Mouse (Mus musculus) hindbrain, postnatal 0 days (tissue): ENCODE measurements around the gene Ppwd1. TPM values are rescaled to one million over a fixed set of nuclear protein-coding genes. Genes with fewer than 3 reads are reported as not detected.

ENCODE experiments used
- ATAC-seq: fragments of 200-750 bp; cut with Nextera tagmentation; 2 replicates; pipeline ENCODE4 v1.8.0; 2017; ENCODE audit warnings: mild to moderate bottlenecking, moderate TSS enrichment, moderate library complexity
- DNase-seq: peaks from one replicate; pipeline ENCODE4 v3.0.0-alpha.2; 2015; ENCODE audit warnings: low spot score
- H3K27ac ChIP-seq: fragments of 300-500 bp; sonication (generic); 2 replicates; pipeline ENCODE4 v1.5.1; 2014; ENCODE audit warnings: mild to moderate bottlenecking
- H3K27me3 ChIP-seq: fragments of 300-500 bp; sonication (generic); 2 replicates; pipeline ENCODE4 v1.6.1; 2014; ENCODE audit warnings: low read length, mixed read lengths; ENCODE audit not compliant: insufficient read depth
- H3K36me3 ChIP-seq: fragments of 300-500 bp; sonication (generic); 2 replicates; pipeline ENCODE4 v1.6.1; 2014; ENCODE audit warnings: low read length, mixed read lengths; ENCODE audit not compliant: insufficient read depth
- H3K4me1 ChIP-seq: fragments of 300-500 bp; sonication (generic); 2 replicates; pipeline ENCODE4 v1.6.1; 2014; ENCODE audit warnings: antibody characterized with exemption, low read length, mixed read lengths; ENCODE audit not compliant: insufficient read depth
- H3K4me2 ChIP-seq: fragments of 300-500 bp; sonication (generic); 2 replicates; pipeline ENCODE4 v1.6.1; 2014; ENCODE audit warnings: low read depth, mild to moderate bottlenecking, low read length, moderate library complexity, mixed read lengths
- H3K4me3 ChIP-seq: fragments of 300-500 bp; sonication (generic); 2 replicates; pipeline ENCODE4 v1.5.1; 2014; ENCODE audit warnings: low read length
- H3K9ac ChIP-seq: fragments of 300-500 bp; sonication (generic); replicated peaks from 2 replicates; pipeline ENCODE4 v1.6.1; 2014; ENCODE audit warnings: mild to moderate bottlenecking, low read length, moderate library complexity, mixed read lengths
- H3K9me3 ChIP-seq: fragments of 300-500 bp; sonication (generic); 2 replicates; pipeline ENCODE4 v1.6.1; 2016; ENCODE audit warnings: low read length, mixed read lengths
- CTCF ChIP-seq: IDR thresholded peaks from 2 replicates; pipeline ENCODE4 v1.5.1; 2016; ENCODE audit warnings: antibody characterized with exemption, control low read depth, low read depth
- WGBS: fragments of 180-500 bp; shearing (Covaris S2); extraction: QIAGEN DNeasy Blood & Tissue Kit; methylation state at CpG from one replicate; pipeline ENCODE4 v1.1.7; 2014; 5-methylcytosine and 5-hydroxymethylcytosine counted together
- polyA plus RNA-seq: library from polyadenylated mRNA; unstranded; fragments of >200 nt; fragmentation: Nextera tagmentation; extraction: Ambion mirVana; gene quantifications from 2 replicates; pipeline ENCODE4 v1.2.1, GENCODE M21; 2015
- total RNA-seq: library from RNA; depleted of rRNA; stranded (reverse); fragments of >200 nt; gene quantifications from 2 replicates; pipeline ENCODE4 v1.2.3, GENCODE M21; 2014

The Ppwd1 gene
- total and polyA plus RNA-seq, 2 experiments from 2014 or later, result 4.3 to 6.3 TPM

DNA sequence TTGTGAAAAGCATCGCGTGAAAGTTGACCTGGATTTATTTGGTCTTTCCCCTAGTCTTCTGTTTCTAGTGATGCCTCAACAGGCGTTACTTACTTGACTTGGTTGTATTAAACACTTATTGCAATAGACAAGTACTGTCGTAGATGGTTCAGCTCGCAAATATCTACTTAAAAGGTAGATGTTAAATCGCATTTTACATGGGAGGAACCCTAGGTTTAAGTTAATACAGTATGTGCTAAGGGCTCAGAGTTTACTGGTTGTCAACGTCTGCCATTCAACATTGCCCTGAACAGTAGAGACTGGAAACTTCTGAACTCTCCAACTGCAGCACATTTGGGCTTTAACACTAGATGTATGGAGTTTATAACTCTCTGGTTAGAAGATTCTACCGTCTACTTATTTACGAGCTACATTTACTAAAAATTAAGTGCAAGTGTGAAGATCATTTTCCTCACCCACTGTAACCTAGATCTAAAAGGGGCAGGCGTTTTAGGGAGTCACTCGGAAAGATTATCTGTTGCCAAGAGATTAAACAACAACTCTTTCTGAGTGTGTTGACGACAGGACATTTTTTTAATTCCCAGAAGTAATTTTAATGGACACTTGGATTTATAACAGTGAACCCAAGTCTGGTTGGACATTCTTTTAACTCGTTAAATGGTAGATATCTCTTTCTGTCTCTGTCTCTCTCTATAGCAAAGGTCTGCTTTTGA, 49.3 kb downstream of the Ppwd1 start:
- ATAC-seq (no peak), DNase-seq (no peak)
- H3K36me3 ChIP-seq, result 0 out of 2 replicates have a peak, but pooled peaks cover 5% of the 10 kb centered on the region
- no peak for TF ChIP-seq CTCF
- peaks cover 5% of the 10 kb centered on the region; the same call in 1 of the 2 replicates for H3K4me1 ChIP-seq
- H3K4me3 ChIP-seq, result peak overlapping the region; percentile 94
- WGBS, result 21% methylated on average over 13 of the region's 13 CpGs
- peak overlapping the region; percentile 89 for H3K9ac ChIP-seq
- H3K27ac ChIP-seq, result peak overlapping the region; percentile 84
- peak overlapping the region; percentile 65 for H3K4me2 ChIP-seq
- H3K9me3 ChIP-seq, result no peaks in the 10 kb centered on the region
- H3K27me3 ChIP-seq, result no peaks in the 10 kb centered on the region

DNA sequence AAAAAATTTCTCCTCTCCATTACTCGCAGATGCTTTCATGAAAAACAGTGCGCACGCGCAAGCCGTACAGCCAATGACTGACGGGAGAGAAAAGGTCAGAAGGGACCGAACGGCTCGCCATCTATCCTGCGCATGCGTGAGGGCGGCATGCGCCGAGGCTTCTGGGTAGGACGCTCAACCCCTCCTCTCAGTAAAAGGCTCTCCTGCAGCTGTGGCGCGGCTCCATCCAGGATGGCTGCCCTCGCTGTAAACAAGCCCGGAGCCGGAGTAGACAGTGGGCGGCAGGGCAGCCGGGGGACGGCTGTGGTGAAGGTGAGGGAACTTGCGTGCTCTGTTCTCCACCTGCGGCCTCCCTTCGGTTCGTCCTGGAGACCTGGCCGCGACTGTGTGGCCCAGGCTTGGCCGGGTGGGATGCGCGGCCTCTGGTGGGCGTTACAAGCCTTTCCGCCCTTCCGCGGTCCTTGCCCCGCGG, 50.0 kb downstream of the Ppwd1 start, which contains the start of gene Trim23:
Gene Trim23 (plus strand): TSS at position 148 of the 472 bp plus-strand sequence.
- Histone ChIP-seq H3K9ac (peak within 1 kb of the TSS; percentile 89), H3K27me3 (no peaks in the 10 kb centered on the region), H3K9me3 (no peaks in the 10 kb centered on the region), H3K27ac (peak within 1 kb of the TSS; percentile 84), H3K36me3 (0 out of 2 replicates have a peak, but pooled peaks cover 5% of the 10 kb centered on the region), H3K4me1 (peaks cover 5% of the 10 kb centered on the region; the same call in 1 of the 2 replicates), H3K4me3 (peak within 1 kb of the TSS; percentile 94), H3K4me2 (peak within 1 kb of the TSS; percentile 75)
- peak; percentile 62 for TF ChIP-seq CTCF
- ATAC-seq (peak; percentile 100), DNase-seq (peak; percentile 100)
- WGBS, result under 1% methylated on average over 37 of the region's 38 CpGs

DNA sequence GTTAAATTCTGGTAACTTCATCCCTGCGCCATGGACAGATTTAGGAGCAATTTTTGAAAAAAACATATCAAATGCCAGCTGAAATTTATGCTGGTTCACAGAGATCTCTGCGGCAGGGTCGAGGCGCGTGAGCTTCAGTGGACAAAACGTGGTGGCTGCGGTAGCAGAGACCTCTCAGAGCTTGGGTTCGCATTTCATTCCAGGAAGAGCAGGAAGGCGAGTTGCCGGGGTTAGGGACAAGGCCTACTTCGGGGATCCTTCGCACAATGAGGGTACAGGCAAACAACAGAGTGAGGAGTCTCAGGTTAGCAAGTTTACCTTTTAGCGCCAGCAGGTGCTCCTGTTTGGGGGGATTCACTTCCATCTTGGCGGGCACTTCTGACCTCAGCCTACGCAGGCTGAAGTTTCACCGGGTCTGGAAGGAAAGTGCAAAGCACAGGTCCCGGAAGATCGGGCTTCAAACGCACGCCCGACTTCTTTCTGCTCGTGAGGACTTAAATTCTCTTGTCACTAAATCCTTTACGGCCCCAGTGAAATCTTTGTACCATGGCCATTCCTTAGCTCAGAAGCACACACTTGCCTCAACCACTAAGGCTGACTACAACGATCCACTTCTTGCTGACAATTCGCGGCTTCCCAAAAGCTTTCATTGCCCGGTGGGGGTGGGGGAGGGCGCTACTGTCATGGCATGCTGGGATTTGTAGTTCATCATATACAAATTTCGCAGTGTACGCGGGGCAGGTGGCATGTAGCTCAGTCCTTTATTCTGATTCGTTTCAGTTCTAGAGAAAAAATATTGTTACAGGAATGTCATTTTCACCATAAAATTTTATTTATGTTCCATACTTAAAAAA, 50.6 kb downstream of the Ppwd1 start, which contains the start of gene Trappc13:
Gene Trappc13 (minus strand): TSS at position 674 of the 854 bp plus-strand sequence.
- Histone ChIP-seq H3K4me2 (peak within 1 kb of the TSS; percentile 75), H3K36me3 (0 out of 2 replicates have a peak, but pooled peaks cover 5% of the 10 kb centered on the region), H3K4me3 (peak within 1 kb of the TSS; percentile 94), H3K9ac (peak within 1 kb of the TSS; percentile 89), H3K27me3 (no peaks in the 10 kb centered on the region), H3K9me3 (no peaks in the 10 kb centered on the region), H3K27ac (peak within 1 kb of the TSS; percentile 84), H3K4me1 (peaks cover 5% of the 10 kb centered on the region; the same call in 1 of the 2 replicates)
- under 1% methylated on average over 32 of the region's 32 CpGs for WGBS
- ATAC-seq, result peak; percentile 92
- no peak for TF ChIP-seq CTCF
- DNase-seq, result peak; percentile 92

DNA sequence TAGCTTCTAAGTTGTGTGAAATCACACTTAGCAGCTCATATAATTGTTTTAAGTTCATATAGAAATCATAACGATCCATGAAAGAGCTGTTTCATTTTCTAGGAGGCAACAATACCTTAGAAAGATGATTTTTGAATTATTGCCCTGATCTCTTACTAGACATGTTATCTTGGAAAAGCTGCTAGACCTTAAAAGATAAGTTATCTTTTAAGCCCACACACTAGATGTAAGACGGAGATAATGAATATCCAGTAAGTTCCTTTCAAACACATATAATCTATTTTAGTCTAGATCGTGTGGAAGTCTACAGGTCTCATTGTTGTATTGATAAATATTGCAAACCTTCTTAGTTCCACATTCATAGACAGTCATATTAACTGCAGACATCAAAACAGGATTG, 51.8 kb downstream of the Ppwd1 start:
- Histone ChIP-seq H3K4me1 (peaks cover 5% of the 10 kb centered on the region; the same call in 1 of the 2 replicates), H3K9me3 (no peaks in the 10 kb centered on the region), H3K4me2 (peak overlapping the region; percentile 75), H3K9ac (0 out of 2 replicates have a peak overlapping the region, but pooled peaks have one; percentile 28), H3K27ac (no peak overlapping the region), H3K4me3 (peak overlapping the region; percentile 94; the same call in 1 of the 2 replicates), H3K27me3 (no peaks in the 10 kb centered on the region), H3K36me3 (0 out of 2 replicates have a peak, but pooled peaks cover 5% of the 10 kb centered on the region)
- 81% methylated on average over 3 of the region's 3 CpGs for WGBS
- no peak for TF ChIP-seq CTCF
- ATAC-seq, result no peak
- DNase-seq, result no peak

DNA sequence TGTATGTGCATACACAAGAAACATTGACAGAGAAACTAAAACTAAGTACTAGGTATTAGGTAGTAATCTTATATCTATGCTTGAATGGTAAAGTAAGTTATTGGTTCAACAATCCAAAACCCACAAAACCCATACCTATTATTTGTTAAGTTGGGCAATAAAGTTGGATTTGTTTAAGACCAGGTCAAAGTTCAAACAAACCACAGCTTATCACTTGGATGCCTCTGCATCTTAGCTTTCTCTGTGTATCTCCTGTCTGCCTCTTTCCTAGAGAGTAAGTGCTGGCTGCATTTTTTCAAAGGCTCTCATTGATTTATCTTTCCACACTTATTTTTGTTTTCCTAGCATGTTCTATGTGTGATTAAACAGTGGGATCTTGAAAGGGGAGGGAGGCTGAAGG, 56.1 kb downstream of the Ppwd1 start:
- Histone ChIP-seq H3K9me3 (no peaks in the 10 kb centered on the region), H3K4me2 (no peak overlapping the region), H3K27ac (no peak overlapping the region), H3K27me3 (no peaks in the 10 kb centered on the region), H3K36me3 (peaks cover 5% of the 10 kb centered on the region; the same call in 1 of the 2 replicates), H3K4me3 (no peak overlapping the region), H3K4me1 (peaks cover 5% of the 10 kb centered on the region; the same call in 1 of the 2 replicates), H3K9ac (no peak overlapping the region)
- TF ChIP-seq CTCF, result no peak
- no peak for ATAC-seq
- no peak for DNase-seq

DNA sequence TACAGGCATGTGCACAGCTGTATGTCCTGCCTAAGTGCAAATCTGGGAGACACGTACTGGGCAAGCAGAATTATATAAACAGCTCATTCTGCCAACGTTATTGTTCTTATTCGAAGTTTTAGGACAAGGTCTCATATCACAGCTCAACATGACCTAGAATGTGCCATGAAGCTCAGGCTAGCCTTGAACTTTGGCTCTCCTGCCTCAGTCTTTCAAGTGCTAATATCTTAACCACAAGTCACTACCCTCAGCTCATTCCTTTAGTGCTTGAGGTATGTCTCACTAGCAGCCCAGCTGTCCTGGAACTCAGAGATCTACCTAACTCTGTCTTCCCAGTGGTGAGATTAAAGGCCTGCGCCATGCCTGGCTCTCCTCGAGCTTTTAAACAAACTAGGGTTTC, 56.9 kb downstream of the Ppwd1 start:
- H3K9ac ChIP-seq, result no peak overlapping the region
- WGBS, result 94% methylated on average over 5 of the region's 5 CpGs
- DNase-seq, result no peak
- no peaks in the 10 kb centered on the region for H3K4me1 ChIP-seq
- H3K36me3 ChIP-seq, result peaks cover 5% of the 10 kb centered on the region; the same call in 1 of the 2 replicates
- no peak overlapping the region for H3K27ac ChIP-seq
- no peaks in the 10 kb centered on the region for H3K9me3 ChIP-seq
- ATAC-seq, result no peak
- no peak for TF ChIP-seq CTCF
- H3K4me2 ChIP-seq, result no peak overlapping the region
- H3K27me3 ChIP-seq, result no peaks in the 10 kb centered on the region
- H3K4me3 ChIP-seq, result no peak overlapping the region
